Mouse (Mus musculus) CD8-positive naive resting alpha-beta T cell, adult 57 days (primary cell): ENCODE data around the gene Zfp369. TPM values are rescaled to one million over a fixed set of nuclear protein-coding genes. Genes with fewer than 3 reads are reported as not detected.

ENCODE experiments used
- total RNA-seq: library from RNA; stranded (reverse); gene quantifications from one replicate; pipeline ENCODE4 v1.2.4, GENCODE M21; 2023

Gene Zfp369
- total RNA-seq, result 52.1 TPM

GRCm38 (mm10) chr13:65278383-65279341 lies at the start of gene Zfp369:
Gene Zfp369, plus strand, starts transcription at chr13:65278814.

GRCm38 (mm10) chr13:65259239-65259638 lies 19.4 kb upstream of the Zfp369 start, which contains the start of gene Gm10775:
Gene Gm10775, plus strand, starts transcription at chr13:65259539.

Other genes starting within 250 kb of the Zfp369 start
- gene Spata31d1c, start 245.8 kb upstream of the Zfp369 start, total RNA-seq, result not detected
- 1.0 TPM for gene Prss47, start 226.1 kb upstream of the Zfp369 start, total RNA-seq
- gene Mfsd14b, start 165.8 kb upstream of the Zfp369 start, total RNA-seq, result 36.7 TPM
- gene Olfr465-ps1, start 140.7 kb upstream of the Zfp369 start, total RNA-seq, result not detected
- not detected for gene Olfr466, start 128.6 kb upstream of the Zfp369 start, total RNA-seq
- not detected for gene Nlrp4f, start 72.8 kb upstream of the Zfp369 start, total RNA-seq
- gene Gm10775, start 19.3 kb upstream of the Zfp369 start, total RNA-seq, result not detected
- gene Gm10139, start 233.9 kb downstream of the Zfp369 start, total RNA-seq, result not detected